Mouse (Mus musculus) hematopoietic stem cell, adult 5-6 weeks (primary cell): ENCODE results near the gene Pglyrp1. TPM values are rescaled to one million over a fixed set of nuclear protein-coding genes. Genes with fewer than 3 reads are reported as not detected.

Experiments used
- ATAC-seq, 2 experiments: fragments of 125-278 bp in 1 of 2; replicated peaks in 1 of 2; 2 replicates each; pipeline ENCODE4 v1.8.0; 2016 to 2017; ENCODE audit warnings: inconsistent platforms in 2 of 2, mild to moderate bottlenecking in 2 of 2, moderate number of reproducible peaks in 2 of 2, low read depth in 1 of 2, moderate TSS enrichment in 1 of 2; ENCODE audit not compliant: low FRiP score in 2 of 2, poor library complexity in 2 of 2, severe bottlenecking in 2 of 2, insufficient read depth in 1 of 2, low TSS enrichment in 1 of 2
- total RNA-seq: library from RNA; stranded (forward); fragments of 172-1452, 232-1000 nt; gene quantifications from 2 replicates; pipeline ENCODE4 v1.2.3, GENCODE M21; 2017

Pglyrp1 gene
- total RNA-seq, 1 experiment from 2014 or later: 14.1 TPM

- ATAC-seq: no peak
These were observed 4.2 kb downstream of the Pglyrp1 start for GRCm38 (mm10) chr7:18875372-18875771.

DNA sequence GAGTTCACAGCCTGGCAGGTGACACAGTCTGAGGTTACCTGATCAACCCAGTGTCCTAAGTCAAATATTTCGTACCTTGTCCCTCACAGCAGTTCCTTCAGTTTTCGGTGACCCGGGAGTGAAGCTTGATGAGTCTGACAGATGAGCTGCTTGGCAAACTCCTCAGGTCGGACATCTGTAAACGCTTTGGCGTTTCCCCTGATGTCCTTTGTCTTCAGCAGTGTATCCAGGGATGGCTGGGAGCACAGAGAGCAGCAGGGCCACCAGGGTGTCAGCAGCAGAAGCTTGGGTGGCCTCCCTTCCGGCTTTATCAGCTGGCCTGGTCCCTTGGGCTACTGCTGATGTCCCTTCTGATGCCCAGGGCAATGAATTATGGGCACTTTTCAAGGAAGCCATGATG, 7.6 kb downstream of the Pglyrp1 start:
- ATAC-seq: no peak

DNA sequence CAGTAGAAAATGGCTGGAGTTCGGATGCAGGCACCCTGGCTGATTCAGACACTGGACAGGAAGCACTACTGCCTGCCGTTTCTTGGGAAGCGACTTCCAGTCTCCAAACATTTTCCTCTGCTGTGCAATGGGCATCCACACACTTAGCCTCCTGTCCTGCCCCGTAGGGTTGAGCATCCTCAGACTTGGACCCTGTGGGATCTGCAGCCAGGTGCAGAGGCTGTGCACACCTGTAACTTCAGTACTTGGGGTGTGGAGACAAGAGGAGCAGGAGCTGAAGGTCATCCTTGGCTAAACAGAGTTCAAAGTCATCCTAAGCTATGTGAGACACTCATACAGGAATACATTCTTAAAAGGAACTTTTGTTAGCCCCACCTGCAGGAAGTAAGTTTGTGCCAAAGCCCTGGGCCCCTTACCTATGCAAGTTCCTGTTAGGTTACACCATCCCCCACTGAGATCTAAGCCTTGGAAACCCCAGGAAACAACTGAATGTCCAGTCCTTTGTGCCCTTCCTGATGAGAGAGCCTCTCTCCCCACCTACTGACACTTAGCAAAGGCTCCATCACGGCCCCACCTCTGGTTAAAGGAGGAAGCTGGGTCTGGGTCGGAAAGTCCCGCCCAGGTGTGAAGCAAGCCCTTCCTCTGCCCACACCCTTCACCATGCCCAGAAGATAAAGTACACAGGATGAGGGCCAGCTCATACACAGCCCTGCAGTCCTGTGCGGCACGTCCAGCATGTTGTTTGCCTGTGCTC, 13.0 kb downstream of the Pglyrp1 start:
- peak; percentile 78 to 92 for ATAC-seq

GRCm38 (mm10) chr7:18884745-18885422, 13.8 kb downstream of the Pglyrp1 start:
- peak; percentile 26 to 43; a peak in 3 of 4 replicates for ATAC-seq

DNA sequence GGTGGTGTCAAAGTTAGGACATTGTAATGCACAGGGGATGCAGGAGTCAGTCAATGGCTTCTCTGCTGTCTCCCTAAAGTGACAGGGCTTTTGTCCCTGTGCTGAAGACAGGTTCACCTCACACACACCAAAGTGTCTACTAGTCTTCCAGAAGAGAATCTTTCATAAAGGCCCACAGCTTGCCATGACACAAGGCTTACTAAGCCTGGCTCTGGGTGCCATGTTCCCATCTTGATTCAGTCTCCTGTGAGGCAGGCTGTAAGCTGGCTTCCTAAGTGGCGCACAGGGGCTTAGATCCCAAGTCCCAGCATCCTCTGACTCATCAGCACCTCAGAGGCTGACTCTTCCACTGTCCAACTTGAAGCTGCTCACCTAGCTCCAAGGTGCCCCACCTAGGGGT, 15.8 kb downstream of the Pglyrp1 start:
- ATAC-seq: no peak

DNA sequence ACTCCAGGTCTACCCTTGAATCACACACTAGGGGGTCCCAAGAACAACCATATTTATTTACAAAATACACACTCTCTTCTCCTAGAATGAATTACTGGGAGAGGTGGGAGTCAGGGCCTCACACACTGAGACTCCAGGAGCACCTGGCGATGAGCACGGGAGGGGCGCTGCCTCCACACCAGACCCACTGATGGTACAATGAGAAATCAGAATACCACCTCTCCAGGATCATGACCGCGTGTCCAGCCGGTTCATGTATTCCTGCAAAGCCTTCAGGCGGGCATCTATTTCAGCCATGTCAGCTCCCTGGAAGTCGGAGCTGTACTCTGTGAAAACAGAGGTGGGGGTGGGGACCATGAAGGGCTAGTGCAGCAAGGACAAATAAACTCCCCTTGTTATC, 19.7 kb downstream of the Pglyrp1 start:
- no peak for ATAC-seq

DNA sequence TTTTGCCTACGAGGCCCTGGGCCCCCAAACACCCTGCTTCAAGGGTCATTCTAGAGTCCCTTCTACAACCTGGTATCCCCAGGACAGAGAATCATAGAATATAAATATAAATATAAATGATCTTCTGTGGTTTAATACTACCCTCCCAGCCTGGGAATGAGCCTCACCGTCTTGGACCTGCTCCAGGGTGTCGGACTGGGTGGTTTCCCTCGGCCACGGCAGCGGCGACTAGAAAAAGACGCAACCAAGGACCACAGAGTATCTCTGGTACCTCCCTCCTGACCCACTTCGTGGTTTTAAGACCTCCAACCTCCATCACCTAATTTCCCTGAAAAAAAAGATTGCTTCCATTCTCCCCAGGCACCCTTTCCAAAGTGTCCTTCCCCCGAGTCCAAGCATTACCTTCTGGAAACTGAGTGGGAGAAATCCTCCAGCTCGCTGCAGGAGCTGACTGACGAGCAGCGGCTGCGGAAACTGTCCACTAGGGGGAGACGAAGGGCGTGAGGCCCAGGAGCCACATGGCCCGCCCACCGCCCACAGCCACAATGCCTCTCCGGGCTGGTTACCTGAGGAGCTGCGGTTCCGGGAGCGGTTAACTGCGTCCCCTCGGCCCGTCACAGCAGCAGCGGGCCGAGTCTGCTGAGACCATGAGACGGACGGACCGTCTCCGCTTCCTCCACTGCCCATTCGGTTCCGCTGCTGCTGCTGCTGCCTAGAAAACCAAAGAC, 20.9 kb downstream of the Pglyrp1 start:
- ATAC-seq: peak; percentile 81 to 88

GRCm38 (mm10) chr7:18893009-18893408, 21.9 kb downstream of the Pglyrp1 start:
- ATAC-seq: no peak

DNA sequence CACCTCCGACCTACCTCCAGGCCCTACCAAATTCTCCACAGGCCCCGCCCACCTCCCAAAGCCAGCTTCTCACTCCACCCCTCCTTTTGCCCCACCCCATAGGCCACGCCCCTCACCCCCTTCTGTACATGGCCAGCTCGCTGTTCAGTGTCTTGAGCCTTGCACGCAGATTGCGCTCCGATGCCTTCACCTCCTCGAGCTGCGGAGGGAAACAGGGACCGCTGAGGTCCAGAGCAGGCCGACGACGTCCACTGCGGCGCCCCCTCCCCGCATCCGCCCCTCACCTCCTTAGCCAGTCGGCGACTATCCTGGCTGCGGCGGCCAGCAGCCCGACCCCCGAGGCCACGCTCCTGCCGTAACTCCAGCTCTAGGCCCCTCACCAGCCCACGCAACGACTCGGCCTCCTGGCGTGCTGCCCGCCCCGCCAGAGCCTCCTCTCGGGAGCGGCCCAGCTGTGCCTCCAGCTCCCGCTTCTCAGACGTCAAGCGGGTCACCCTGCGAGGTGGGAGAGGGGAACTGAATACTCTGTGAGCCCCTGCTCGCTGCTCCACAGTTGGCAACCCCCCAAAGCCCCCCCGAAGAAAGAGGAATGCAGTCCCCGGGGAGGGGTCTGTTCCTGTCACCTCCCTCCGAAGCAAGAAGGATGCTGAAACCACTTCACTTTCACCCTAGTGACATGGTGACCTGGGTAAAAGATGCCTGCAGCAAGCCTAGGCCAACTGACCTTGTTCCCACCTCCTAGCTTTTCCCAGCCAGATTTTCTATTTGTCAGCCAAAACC, 22.7 kb downstream of the Pglyrp1 start:
- ATAC-seq: peak; percentile 63 to 70

GRCm38 (mm10) chr7:18896536-18896935, 25.4 kb downstream of the Pglyrp1 start:
- no peak for ATAC-seq

DNA sequence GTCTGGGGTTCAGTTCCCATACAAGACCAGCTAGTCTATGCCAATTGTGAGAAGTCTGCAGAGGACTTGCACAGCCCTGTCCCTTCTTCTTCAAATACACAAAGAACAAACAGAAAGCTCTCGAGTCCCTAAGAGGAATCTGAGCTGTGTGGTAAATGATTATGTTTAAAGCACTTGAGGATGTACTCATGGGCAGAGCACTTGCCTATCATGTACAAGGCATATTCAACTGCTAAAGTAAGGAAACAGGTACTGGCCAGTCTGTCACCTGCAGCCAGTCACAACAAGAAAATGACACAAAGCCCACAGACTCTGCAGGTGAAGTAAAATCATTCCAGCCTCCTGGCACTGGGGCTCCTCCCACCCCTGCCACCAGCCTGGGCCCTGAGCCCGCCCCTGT, 29.4 kb downstream of the Pglyrp1 start:
- ATAC-seq: no peak

- no peak for ATAC-seq
These were observed 31.4 kb downstream of the Pglyrp1 start for GRCm38 (mm10) chr7:18902486-18902885.

GRCm38 (mm10) chr7:18904971-18905370, 33.8 kb downstream of the Pglyrp1 start:
- no peak for ATAC-seq

GRCm38 (mm10) chr7:18909797-18910196, 38.7 kb downstream of the Pglyrp1 start:
- 0 out of 4 replicates have a peak, but pooled peaks of 1 of the 2 experiments have one; percentile 3 for ATAC-seq

GRCm38 (mm10) chr7:18910241-18910831, 39.2 kb downstream of the Pglyrp1 start, which contains the start of gene Ccdc61:
Gene Ccdc61 (minus strand): TSS chr7:18910415.
- peak; percentile 98 for ATAC-seq

GRCm38 (mm10) chr7:18916254-18916653, 45.1 kb downstream of the Pglyrp1 start:
- ATAC-seq: no peak

DNA sequence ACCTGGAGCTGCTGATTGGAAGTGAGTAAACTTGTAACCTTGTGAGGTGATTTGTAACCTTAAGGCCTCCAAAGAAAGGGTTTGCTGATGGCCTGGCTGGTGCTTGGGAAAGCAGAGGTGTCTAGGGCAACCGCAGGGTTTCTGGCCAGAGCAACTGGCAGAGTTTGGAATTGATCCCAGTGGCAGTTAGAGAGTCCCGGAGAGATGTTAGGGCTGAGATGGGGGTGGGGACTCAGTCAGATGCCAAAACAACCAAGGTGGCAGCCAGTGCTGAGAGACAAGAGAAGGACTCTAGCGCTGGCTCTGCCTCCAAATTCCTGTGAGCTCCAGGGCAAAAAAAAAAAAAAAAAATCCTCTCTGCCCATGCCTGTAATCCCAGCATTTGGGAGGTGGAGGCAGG, 46.8 kb downstream of the Pglyrp1 start:
- ATAC-seq: no peak
